Mouse (Mus musculus) kidney, postnatal 0 days (tissue): ENCODE results near the gene Kcnh4. TPM values are rescaled to one million over a fixed set of nuclear protein-coding genes. Genes with fewer than 3 reads are reported as not detected.

Experiments
- ATAC-seq: fragments of 200-750 bp; cut with Nextera tagmentation; replicated peaks from 2 replicates; pipeline ENCODE4 v1.8.0; 2017; ENCODE audit warnings: low read depth, moderate number of reproducible peaks, moderate TSS enrichment, moderate library complexity; ENCODE audit not compliant: low FRiP score
- DNase-seq: peaks from one replicate; pipeline ENCODE4 v3.0.0-alpha.2; 2016; ENCODE audit warnings: low spot score
- H3K27ac ChIP-seq: fragments of 300-500 bp; sonication (generic); 2 replicates; pipeline ENCODE4 v1.5.1; 2014; ENCODE audit warnings: mild to moderate bottlenecking
- H3K27me3 ChIP-seq: fragments of 300-500 bp; sonication (generic); 2 replicates; pipeline ENCODE4 v1.6.1; 2014; ENCODE audit warnings: low read length, mixed read lengths; ENCODE audit not compliant: insufficient read depth
- H3K36me3 ChIP-seq: fragments of 300-500 bp; sonication (generic); 2 replicates; pipeline ENCODE4 v1.6.1; 2014; ENCODE audit warnings: low read length, mixed read lengths; ENCODE audit not compliant: insufficient read depth
- H3K4me1 ChIP-seq: fragments of 300-500 bp; sonication (generic); replicated peaks from 2 replicates; pipeline ENCODE4 v1.6.1; 2014; ENCODE audit warnings: antibody characterized with exemption, low read length, mixed read lengths; ENCODE audit not compliant: insufficient read depth
- H3K4me2 ChIP-seq: fragments of 300-500 bp; sonication (generic); 2 replicates; pipeline ENCODE4 v1.6.1; 2014; ENCODE audit warnings: mild to moderate bottlenecking, low read length, moderate library complexity, mixed read lengths
- H3K4me3 ChIP-seq: fragments of 300-500 bp; sonication (generic); replicated peaks from 2 replicates; pipeline ENCODE4 v1.5.1; 2014; ENCODE audit warnings: low read depth, low read length
- H3K9ac ChIP-seq: fragments of 300-500 bp; sonication (generic); 2 replicates; pipeline ENCODE4 v1.6.1; 2014; ENCODE audit warnings: low read depth, low read length
- H3K9me3 ChIP-seq: fragments of 300-500 bp; sonication (generic); replicated peaks from 2 replicates; pipeline ENCODE4 v1.6.1; 2016; ENCODE audit warnings: low read length, inconsistent platforms, mixed read lengths
- CTCF ChIP-seq: IDR thresholded peaks from 2 replicates; pipeline ENCODE4 v1.5.1; 2016; ENCODE audit warnings: antibody characterized with exemption, low read depth, mild to moderate bottlenecking, moderate library complexity
- WGBS: fragments of 180-500 bp; shearing (Covaris S2); extraction: QIAGEN DNeasy Blood & Tissue Kit; methylation state at CpG from one replicate; pipeline ENCODE4 v1.1.7; 2014; 5-methylcytosine and 5-hydroxymethylcytosine counted together
- polyA plus RNA-seq: library from polyadenylated mRNA; unstranded; fragments of >200 nt; fragmentation: Nextera tagmentation; extraction: Ambion mirVana; gene quantifications from 2 replicates; pipeline ENCODE4 v1.2.1, GENCODE M21; 2015

Gene Kcnh4
- polyA plus RNA-seq, 1 experiment from 2014 or later: not detected

DNA sequence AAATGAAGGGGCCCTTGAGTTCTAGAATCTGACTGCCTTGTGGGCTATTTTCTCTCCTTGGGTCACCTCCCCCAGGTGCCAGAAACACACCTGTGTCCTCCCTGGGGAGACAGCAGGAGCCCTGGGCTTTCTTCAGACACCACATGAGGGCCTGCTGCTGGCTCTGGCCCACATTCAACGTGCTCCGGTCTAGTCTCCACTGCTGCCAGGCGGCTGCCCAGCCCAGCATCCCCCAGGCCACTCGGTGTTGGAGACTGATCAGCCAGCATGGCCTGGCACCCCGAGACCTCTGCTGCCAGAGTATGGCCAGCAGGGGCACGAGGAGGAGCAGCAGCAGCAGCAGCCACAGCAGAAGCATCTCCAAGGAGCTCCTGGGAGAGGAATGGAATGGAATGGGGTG lies 10.2 kb upstream of the Kcnh4 start:
- ATAC-seq: no peak

DNA sequence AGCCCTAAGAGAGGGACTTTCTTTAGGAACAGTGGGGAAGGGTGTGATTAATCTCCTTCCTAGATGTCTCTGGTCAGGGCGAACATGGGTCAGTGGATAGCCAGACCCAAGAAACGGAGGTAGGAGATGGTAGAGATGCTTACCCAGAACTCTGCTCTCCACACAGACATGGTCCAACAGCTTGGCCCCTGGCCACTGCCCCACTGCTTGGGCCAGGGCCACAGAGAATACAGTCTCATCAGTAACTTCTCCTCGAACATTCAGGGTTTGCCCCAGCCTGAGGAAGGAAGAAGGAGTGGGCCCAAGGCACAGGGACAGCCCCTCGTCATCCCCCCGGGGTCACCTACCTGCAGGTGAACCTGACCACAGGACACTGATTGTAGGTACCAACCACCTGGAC lies 8.1 kb upstream of the Kcnh4 start:
- Histone ChIP-seq H3K4me3 (no peak overlapping the region), H3K4me1 (0 out of 2 replicates have a peak, but pooled peaks cover 5% of the 10 kb centered on the region), H3K27ac (no peak overlapping the region), H3K36me3 (0 out of 2 replicates have a peak, but pooled peaks cover 4% of the 10 kb centered on the region), H3K27me3 (no peaks in the 10 kb centered on the region), H3K9ac (no peak overlapping the region), H3K4me2 (no peak overlapping the region), H3K9me3 (no peaks in the 10 kb centered on the region)
- WGBS: 89% methylated on average over 5 of the region's 5 CpGs
- no peak for TF ChIP-seq CTCF
- no peak for ATAC-seq
- no peak for DNase-seq

More for the DNA sequence above, 10.2 kb upstream of the Kcnh4 start:
- WGBS: 54% methylated on average over 6 of the region's 6 CpGs
- DNase-seq: no peak
- Histone ChIP-seq H3K4me2 (peak overlapping the region; percentile 64), H3K27ac (no peak overlapping the region), H3K36me3 (0 out of 2 replicates have a peak, but pooled peaks cover 4% of the 10 kb centered on the region), H3K4me3 (0 out of 2 replicates have a peak overlapping the region, but pooled peaks have one; percentile 73), H3K9me3 (no peaks in the 10 kb centered on the region), H3K27me3 (no peaks in the 10 kb centered on the region), H3K4me1 (0 out of 2 replicates have a peak, but pooled peaks cover 5% of the 10 kb centered on the region), H3K9ac (0 out of 2 replicates have a peak overlapping the region, but pooled peaks have one; percentile 2)
- no peak for TF ChIP-seq CTCF

DNA sequence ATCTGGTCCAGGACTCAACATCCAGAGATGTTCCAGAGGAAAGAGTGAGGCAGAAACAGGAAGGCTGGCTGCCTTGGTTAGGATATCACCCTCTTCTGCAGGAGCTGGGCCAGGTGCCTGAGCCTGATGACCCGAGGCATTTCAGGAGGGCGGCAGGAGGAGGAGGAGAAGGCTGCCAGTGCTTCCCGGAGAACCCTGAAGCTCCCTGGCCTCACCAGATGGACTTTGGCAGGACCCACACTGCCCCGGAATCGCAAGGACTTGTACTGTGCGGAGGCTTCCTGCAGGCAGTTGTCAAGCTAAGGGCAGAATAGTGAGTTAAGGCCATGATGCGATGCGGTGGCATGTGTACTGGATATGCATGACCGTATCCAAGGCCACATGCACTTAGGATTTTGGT lies 7.0 kb upstream of the Kcnh4 start:
- no peak for DNase-seq

DNA sequence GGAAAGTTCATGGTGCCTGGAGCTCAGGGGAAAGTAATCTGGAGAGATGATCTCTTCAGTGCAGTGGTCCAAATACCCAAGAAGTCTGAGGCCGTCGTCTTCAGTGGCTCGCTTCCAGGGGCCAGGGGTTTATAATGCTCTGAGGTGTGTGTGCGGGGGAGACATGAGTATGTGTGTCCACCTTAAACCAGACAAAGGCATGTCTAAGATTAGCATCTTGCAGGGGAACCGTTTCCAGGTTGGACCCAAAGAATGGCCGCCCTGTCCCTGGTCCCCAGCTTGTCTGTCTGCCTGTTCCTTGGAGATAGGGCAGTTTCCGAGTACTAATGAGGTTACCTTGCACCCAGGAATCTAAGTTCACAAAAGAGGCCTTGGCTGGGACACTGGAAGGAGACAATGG lies 3.1 kb upstream of the Kcnh4 start, which contains the start of gene Hcrt:
TSS of gene Hcrt (minus strand) at position 101 of the 400 bp plus-strand sequence.
- WGBS: 74% methylated on average over 7 of the region's 7 CpGs
- Histone ChIP-seq H3K4me1 (peaks cover 7% of the 10 kb centered on the region; the same call in 1 of the 2 replicates), H3K9ac (no peak within 1 kb of the TSS), H3K27ac (no peak within 1 kb of the TSS), H3K9me3 (no peaks in the 10 kb centered on the region), H3K36me3 (0 out of 2 replicates have a peak, but pooled peaks cover 4% of the 10 kb centered on the region), H3K4me2 (peak within 1 kb of the TSS; percentile 61), H3K27me3 (peaks cover 8% of the 10 kb centered on the region), H3K4me3 (peak within 1 kb of the TSS; percentile 33)
- ATAC-seq (no peak), DNase-seq (no peak)
- no peak for TF ChIP-seq CTCF

More for the DNA sequence above, 7.0 kb upstream of the Kcnh4 start:
- Histone ChIP-seq H3K4me1 (0 out of 2 replicates have a peak, but pooled peaks cover 5% of the 10 kb centered on the region), H3K27ac (no peak overlapping the region), H3K9me3 (no peaks in the 10 kb centered on the region), H3K4me3 (no peak overlapping the region), H3K9ac (no peak overlapping the region), H3K27me3 (no peaks in the 10 kb centered on the region), H3K36me3 (0 out of 2 replicates have a peak, but pooled peaks cover 4% of the 10 kb centered on the region), H3K4me2 (no peak overlapping the region)
- TF ChIP-seq CTCF: no peak
- 81% methylated on average over 9 of the region's 9 CpGs for WGBS
- no peak for ATAC-seq

GRCm38 (mm10) chr11:100761547-100762045 lies 1.9 kb upstream of the Kcnh4 start:
- Histone ChIP-seq H3K4me3 (peak overlapping the region; percentile 33), H3K27me3 (peaks cover 8% of the 10 kb centered on the region), H3K4me2 (peak overlapping the region; percentile 61), H3K9ac (no peak overlapping the region), H3K36me3 (0 out of 2 replicates have a peak, but pooled peaks cover 1% of the 10 kb centered on the region), H3K4me1 (peaks cover 7% of the 10 kb centered on the region; the same call in 1 of the 2 replicates), H3K9me3 (no peaks in the 10 kb centered on the region), H3K27ac (no peak overlapping the region)
- ATAC-seq (peak; percentile 74; the same call in 1 of the 2 replicates), DNase-seq (peak; percentile 92)
- TF ChIP-seq CTCF: peak; percentile 80
- under 1% methylated on average over 27 of the region's 27 CpGs for WGBS

DNA sequence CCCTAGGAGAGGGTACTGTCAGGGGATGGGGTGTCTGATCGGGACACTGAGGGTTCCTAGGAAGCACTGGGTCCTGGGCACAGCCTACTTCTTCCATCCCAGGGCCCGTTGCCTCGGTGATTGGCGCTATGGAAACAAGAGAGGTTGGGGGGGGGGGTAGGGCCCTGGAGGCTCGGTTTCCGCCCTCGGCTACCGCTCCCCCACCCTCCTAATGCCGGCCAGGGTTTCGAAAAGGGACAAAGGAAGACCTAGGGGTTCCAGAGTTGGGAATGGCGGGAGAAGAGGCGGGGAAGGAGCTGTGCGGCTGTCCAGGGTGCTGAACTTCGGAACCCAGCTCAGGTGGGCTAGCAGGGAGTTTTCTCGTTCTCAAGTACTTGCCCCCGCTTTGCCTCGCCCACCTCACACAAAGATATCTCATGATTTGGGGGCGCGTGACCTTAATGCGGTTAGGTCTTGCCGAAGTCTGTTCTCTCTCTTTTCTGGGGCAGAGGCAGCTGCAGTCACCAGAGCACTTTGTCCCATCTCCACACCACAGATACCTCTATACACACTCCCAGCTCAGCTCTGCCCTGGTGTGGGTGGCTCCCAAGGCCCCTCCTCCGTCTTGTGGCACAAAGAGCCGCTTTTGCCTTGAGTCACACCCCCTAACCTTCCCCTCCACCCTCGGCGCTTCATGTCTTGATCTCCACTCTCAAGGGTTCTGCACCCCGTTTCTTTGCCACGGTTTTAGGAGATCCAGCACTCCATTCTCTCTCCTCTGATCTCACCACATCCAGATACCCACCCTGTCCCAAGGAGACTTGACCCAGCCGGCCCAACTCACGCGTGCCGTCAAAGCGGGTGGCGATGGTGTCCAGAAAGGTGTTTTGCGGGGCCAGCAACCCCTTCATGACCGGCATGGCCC lies 783 bp downstream of the Kcnh4 start:
- no peak overlapping the region for H3K9ac ChIP-seq
- WGBS: 2% methylated on average over 35 of the region's 35 CpGs
- H3K4me1 ChIP-seq: peaks cover 7% of the 10 kb centered on the region; the same call in 1 of the 2 replicates
- H3K27ac ChIP-seq: no peak overlapping the region
- H3K27me3 ChIP-seq: peaks cover 8% of the 10 kb centered on the region
- peak overlapping the region; percentile 48 for H3K4me2 ChIP-seq
- no peaks in the 10 kb centered on the region for H3K36me3 ChIP-seq
- ATAC-seq (no peak), DNase-seq (peak; percentile 77)
- no peak for TF ChIP-seq CTCF
- peak overlapping the region; percentile 15 for H3K4me3 ChIP-seq
- no peaks in the 10 kb centered on the region for H3K9me3 ChIP-seq
